Mouse (Mus musculus) small intestine, adult 2 months (tissue): ENCODE measurements at regions not wholly inside any gene's neighbourhood (a gene's known extent, or its start where the extent isn't known, plus 50 kb on each side); places are given as distances from the start of the nearest gene placed in this dataset.

Experiments used
- CTCF ChIP-seq: fragments of 200-500 bp; IDR thresholded peaks from 2 replicates; pipeline ENCODE4 v1.5.1; 2012; ENCODE audit warnings: low read depth, mild to moderate bottlenecking, control low read depth, inconsistent platforms, low read length, moderate library complexity, mixed read lengths; ENCODE audit not compliant: insufficient replicate concordance, insufficient read length; ENCODE audit errors: extremely low read depth
- POLR2A ChIP-seq: fragments of 200-500 bp; IDR thresholded peaks from 2 replicates; pipeline ENCODE4 v1.6.1; 2012; ENCODE audit warnings: low read depth, mild to moderate bottlenecking, control low read depth, inconsistent platforms, low read length, moderate library complexity

GRCm38 (mm10) chr4:131546422-131547200 lies 291.5 kb downstream of the Ptpru start:
- TF ChIP-seq POLR2A = no peak
- TF ChIP-seq CTCF = no peak
